Mouse (Mus musculus) cerebellum, adult 2 months (tissue): ENCODE measurements around the gene Pheta2. TPM values are rescaled to one million over a fixed set of nuclear protein-coding genes. Genes with fewer than 3 reads are reported as not detected.
A peak's percentile ranks its signal among the peaks of the same experiment; 100 is the strongest.

Experiments used
- DNase-seq, 2 experiments: peaks; one replicate each; pipeline ENCODE4 v3.0.0; 2021
- H3K27ac ChIP-seq: fragments of 200-500 bp; 2 replicates; pipeline ENCODE4 v1.5.1; 2012; ENCODE audit warnings: low read length, control low read depth, inconsistent platforms; ENCODE audit not compliant: insufficient read depth
- H3K27me3 ChIP-seq: fragments of 200-500 bp; 2 replicates; pipeline ENCODE4 v1.6.1; 2012; ENCODE audit warnings: inconsistent platforms, mild to moderate bottlenecking, low read length, moderate library complexity; ENCODE audit not compliant: control insufficient read depth, insufficient read depth
- H3K4me1 ChIP-seq: fragments of 200-500 bp; 2 replicates; pipeline ENCODE4 v1.6.1; 2011; ENCODE audit warnings: low read length; ENCODE audit not compliant: control insufficient read depth, insufficient read depth
- H3K4me3 ChIP-seq: fragments of 200-500 bp; replicated peaks from 2 replicates; pipeline ENCODE3; 2011; ENCODE audit warnings: mild to moderate bottlenecking, low read depth, low read length, control low read depth; ENCODE audit not compliant: insufficient read depth
- CTCF ChIP-seq: fragments of 200-500 bp; IDR thresholded peaks from 2 replicates; pipeline ENCODE4 v1.5.1; 2011; ENCODE audit warnings: low read depth, mild to moderate bottlenecking, control low read depth, low read length, moderate library complexity, borderline replicate concordance; ENCODE audit not compliant: insufficient read depth
- POLR2A ChIP-seq: fragments of 200-500 bp; IDR thresholded peaks from 2 replicates; pipeline ENCODE4 v1.6.1; 2011; ENCODE audit warnings: low read length, control low read depth, borderline replicate concordance; ENCODE audit not compliant: insufficient read depth
- WGBS: fragments of 180-500 bp; shearing (Covaris S2); methylation state at CpG from one replicate; pipeline ENCODE4 v1.1.7; 2018; 5-methylcytosine and 5-hydroxymethylcytosine counted together
- polyA plus RNA-seq: library from polyadenylated mRNA; depleted of rRNA; stranded (reverse); fragments of >200 nt; gene quantifications from 2 replicates; pipeline ENCODE4 v1.2.3, GENCODE M21; 2012

The Pheta2 gene
- polyA plus RNA-seq, 1 experiment: 0.13 TPM

DNA sequence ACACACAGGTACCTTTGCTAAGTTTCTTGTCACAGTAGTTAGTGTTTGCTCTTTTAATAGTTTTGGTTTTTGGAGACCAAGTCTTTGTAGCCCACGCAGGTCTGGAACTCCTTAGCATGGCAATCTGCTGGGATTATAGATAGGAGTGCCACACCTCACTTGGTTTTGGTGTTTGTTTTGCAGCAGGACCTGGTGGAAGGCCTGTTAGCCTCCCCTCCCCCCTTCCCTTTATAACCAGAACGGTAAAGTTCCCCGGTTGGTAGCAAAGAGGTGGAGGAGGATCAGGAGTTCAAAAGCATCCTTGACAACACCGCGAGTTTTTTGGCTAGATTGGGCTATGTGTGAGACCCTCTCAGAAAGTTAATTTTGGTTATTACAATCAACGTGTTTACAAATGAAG, 6.2 kb downstream of the Pheta2 start:
- H3K27me3 ChIP-seq: no peaks in the 10 kb centered on the region
- no peak for TF ChIP-seq POLR2A
- TF ChIP-seq CTCF: no peak
- H3K4me3 ChIP-seq: no peak overlapping the region
- H3K4me1 ChIP-seq: peaks cover 3% of the 10 kb centered on the region; the same call in 1 of the 2 replicates
- H3K27ac ChIP-seq: no peak overlapping the region
- DNase-seq: no peak
- 87% methylated on average over 6 of the region's 6 CpGs for WGBS

DNA sequence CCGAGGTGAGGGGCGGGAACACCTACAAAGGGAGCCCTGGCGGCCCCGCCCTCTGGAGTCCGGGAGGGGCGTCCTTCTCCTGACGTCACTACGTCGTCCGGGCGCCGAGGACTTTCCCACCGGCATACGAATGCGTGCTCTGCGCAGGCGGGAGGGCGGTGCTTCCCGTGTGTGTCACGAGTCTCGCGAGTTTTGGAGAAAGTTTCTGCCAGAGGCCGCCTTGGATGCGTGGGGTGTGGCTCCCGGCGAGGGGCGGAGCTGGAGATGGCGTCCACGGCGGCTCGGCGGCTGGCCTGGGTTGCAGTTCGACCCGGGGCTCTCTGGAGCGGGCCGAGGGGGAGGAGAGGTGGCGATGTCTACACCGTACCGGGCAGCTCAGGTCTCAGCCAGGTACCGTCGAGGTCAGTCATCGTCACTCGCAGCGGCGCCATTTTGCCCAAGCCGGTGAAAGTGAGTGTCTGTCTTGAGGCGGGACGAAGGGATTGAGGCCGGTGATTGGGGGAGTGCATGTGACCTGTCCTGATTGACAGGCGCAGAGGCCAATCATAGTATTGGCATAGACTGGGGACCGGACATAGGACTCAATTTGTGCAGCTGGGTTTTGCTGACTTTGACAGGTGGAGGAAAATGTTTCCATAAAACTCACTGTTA, 7.2 kb downstream of the Pheta2 start:
- peak overlapping the region; percentile 74 for H3K27ac ChIP-seq
- H3K4me3 ChIP-seq: peak overlapping the region; percentile 69
- no peaks in the 10 kb centered on the region for H3K27me3 ChIP-seq
- DNase-seq: peak; percentile 98
- peaks cover 3% of the 10 kb centered on the region; the same call in 1 of the 2 replicates for H3K4me1 ChIP-seq
- TF ChIP-seq CTCF: no peak
- peak; percentile 68 for TF ChIP-seq POLR2A
- under 1% methylated on average over 51 of the region's 51 CpGs for WGBS

DNA sequence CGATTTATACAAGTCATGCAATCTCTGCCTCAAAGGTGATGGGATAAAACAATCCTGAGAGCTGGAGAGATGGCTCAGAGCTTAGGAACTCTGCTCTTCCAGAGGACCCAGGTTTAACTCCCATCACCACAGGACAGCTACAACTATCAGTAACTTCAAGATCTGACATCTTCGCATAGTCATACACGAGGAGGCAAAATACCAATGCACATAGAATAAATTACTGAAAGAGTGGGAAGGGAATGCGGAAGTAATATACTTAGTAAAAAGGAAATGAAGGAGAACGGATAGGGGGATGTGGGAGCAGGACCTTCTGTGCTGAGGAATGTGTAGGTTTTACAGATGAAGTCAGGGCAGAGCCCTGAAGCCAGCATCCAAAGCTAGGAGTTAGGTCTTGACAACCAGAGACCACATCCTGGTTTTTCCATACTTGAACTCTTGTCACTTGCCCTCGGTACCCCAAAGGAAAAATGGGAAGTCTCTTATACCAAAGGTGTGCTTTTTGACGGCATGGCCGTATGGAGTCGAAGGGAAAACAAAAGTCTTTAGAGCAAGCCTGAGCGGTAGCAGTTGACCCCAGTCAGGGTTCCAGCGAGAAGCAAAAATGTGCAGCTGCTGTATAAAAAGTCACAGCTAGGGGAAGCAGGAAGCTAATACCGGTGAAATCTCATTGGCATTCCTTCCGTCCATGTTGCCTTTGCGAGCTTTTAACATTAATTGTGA, 8.0 kb downstream of the Pheta2 start:
- no peak for TF ChIP-seq CTCF
- TF ChIP-seq POLR2A: no peak
- Histone ChIP-seq H3K27ac (no peak overlapping the region), H3K4me3 (peak overlapping the region; percentile 69), H3K27me3 (no peaks in the 10 kb centered on the region), H3K4me1 (peaks cover 3% of the 10 kb centered on the region; the same call in 1 of the 2 replicates)
- 45% methylated on average over 14 of the region's 14 CpGs for WGBS
- DNase-seq: no peak

DNA sequence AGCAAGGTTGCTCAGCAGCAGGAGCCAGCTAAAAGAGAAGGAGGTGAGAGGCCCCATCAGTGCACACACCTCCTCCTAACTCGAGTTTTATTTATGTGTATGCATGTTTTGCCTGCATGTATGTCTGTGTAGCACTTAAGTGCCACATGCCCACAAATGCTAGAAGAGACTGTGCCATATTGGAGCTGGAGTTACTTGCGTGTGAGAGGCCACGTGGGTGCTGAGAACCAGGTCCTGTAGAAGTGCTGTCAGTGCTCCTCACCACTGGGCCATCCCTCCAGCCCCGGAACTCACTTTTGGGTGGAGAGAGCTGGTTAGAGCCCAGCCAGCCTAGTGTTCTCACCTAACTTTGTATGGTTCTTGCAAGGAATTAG, 8.5 kb downstream of the Pheta2 start:
- Histone ChIP-seq H3K27ac (no peak overlapping the region), H3K4me1 (peaks cover 3% of the 10 kb centered on the region; the same call in 1 of the 2 replicates), H3K4me3 (no peak overlapping the region), H3K27me3 (no peaks in the 10 kb centered on the region)
- WGBS: 74% methylated on average over 4 of the region's 4 CpGs
- TF ChIP-seq POLR2A (no peak), CTCF (no peak)
- no peak for DNase-seq

DNA sequence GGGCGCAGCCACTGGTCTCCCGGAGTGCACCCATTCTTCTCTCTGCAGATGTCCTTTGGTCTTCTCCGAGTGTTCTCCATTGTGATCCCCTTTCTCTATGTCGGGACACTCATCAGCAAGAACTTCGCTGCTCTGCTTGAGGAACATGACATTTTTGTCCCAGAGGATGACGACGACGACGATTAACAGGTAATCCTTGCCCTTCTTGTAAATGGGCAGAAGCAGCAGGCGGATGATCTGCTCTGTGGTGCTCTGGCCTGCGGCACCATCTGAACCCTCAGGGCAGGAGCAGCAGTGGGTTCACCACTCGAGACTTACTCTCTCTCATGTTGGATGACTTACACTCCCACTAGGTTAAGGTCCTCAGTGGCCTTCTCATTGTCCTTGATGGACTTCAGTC, 9.1 kb downstream of the Pheta2 start:
- no peak for DNase-seq
- Histone ChIP-seq H3K27ac (no peak overlapping the region), H3K4me3 (no peak overlapping the region), H3K27me3 (no peaks in the 10 kb centered on the region), H3K4me1 (peaks cover 7% of the 10 kb centered on the region; the same call in 1 of the 2 replicates)
- no peak for TF ChIP-seq POLR2A
- no peak for TF ChIP-seq CTCF
- WGBS: 86% methylated on average over 12 of the region's 12 CpGs

DNA sequence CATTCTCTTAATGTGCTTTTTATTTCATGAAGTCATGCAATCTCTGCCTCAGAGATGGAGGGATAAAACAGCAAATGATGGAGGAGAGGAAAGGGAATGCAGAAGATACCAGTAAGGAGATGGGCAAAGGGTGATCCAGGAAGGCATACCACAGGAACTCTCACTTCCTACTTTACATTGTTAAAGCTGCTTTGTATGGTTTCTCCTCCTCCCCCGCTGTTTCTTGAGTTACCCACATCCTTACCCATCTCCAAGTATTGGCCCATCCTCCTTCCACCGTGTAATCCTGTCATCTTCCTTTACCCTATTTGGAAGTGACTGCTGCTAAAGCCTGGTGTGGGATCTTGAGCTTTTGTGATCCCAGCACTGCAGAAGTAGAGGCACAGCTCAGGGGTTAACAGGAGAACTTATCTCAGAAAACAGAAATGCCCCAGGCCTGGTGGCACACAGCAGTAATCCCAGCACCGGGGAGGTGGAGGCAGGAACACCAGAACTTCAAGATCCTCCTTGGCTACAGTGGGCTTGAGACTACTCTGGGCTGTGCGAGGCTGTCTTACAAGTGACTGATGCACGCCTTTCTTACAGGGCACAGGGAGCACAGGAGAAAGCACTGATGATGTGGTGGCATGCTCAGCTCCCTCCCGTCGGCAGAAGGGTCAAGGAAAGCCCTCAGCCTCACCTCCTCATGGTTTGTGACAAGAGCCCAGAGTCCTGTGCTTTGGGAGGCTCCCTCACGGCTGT, 9.7 kb downstream of the Pheta2 start:
- no peak overlapping the region for H3K4me3 ChIP-seq
- H3K27me3 ChIP-seq: no peaks in the 10 kb centered on the region
- no peak overlapping the region for H3K27ac ChIP-seq
- DNase-seq: no peak
- TF ChIP-seq CTCF: no peak
- no peak; the same call in 1 of the 2 replicates for TF ChIP-seq POLR2A
- 86% methylated on average over 8 of the region's 8 CpGs for WGBS
- peaks cover 7% of the 10 kb centered on the region; the same call in 1 of the 2 replicates for H3K4me1 ChIP-seq

DNA sequence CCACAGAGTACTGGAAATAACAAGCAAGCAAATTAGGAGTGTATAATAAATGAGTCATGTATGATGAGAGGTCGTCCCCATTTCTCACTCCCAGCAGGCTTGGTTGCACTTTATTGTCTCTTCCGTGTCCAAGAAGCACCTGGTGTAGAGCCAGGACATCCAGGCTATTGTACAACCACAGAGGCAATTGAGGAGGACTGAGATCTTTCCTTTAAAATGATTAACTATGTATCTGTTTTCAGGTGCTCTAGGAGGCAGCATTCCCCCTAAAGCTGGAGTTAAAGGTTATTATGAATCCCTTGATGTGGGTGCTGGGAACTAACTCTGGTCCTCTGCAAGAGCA, 10.2 kb downstream of the Pheta2 start:
- Histone ChIP-seq H3K27me3 (no peaks in the 10 kb centered on the region), H3K4me3 (no peak overlapping the region), H3K4me1 (peaks cover 7% of the 10 kb centered on the region; the same call in 1 of the 2 replicates), H3K27ac (no peak overlapping the region)
- WGBS: 67% methylated on average over 2 of the region's 2 CpGs
- DNase-seq: no peak
- TF ChIP-seq CTCF: no peak
- TF ChIP-seq POLR2A: no peak
